Mouse (Mus musculus) olfactory bulb, adult 2 months (tissue): ENCODE data around the gene Ano6.

Experiments
- CTCF ChIP-seq: fragments of 200-500 bp; IDR thresholded peaks from 2 replicates; pipeline ENCODE4 v1.5.1; 2012; ENCODE audit warnings: low read depth, mild to moderate bottlenecking, low read length, moderate library complexity; ENCODE audit not compliant: insufficient read depth
- POLR2A ChIP-seq: fragments of 200-500 bp; IDR thresholded peaks from 2 replicates; pipeline ENCODE4 v1.6.1; 2012; ENCODE audit warnings: mild to moderate bottlenecking, low read depth, low read length, moderate library complexity; ENCODE audit not compliant: insufficient read depth

DNA sequence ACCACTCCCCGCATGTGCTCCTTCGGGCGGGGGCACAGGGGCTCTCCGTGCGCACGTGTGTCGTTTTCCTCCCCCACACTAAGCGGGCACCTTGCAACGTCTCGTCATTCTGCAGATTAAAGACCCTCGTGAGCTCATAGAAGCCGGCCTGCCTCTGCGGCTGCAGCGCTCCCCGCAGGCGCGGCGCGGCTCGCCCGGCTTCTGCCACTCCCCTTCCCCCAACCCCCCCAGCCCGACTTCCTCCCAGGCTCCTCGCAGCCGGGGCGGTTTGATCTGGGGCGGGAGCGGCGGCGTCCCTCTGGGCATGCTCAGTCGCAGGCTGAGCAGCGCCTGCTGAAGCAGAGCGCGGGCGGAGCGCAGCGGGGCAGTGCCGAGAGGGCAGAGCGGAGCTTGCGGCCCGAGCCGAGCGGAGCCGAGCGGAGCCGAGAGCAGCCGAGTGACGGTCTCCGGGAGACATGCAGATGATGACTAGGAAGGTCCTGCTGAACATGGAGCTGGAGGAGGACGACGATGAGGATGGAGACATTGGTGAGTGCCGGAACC lies at the start of gene Ano6:
- TF ChIP-seq CTCF (no peak), POLR2A (peak; percentile 78)
